Mouse (Mus musculus) CH12.LX (cell line): ENCODE results near the gene Sez6l2. TPM values are rescaled to one million over a fixed set of nuclear protein-coding genes. Genes with fewer than 3 reads are reported as not detected.

Experiments used
- DNase-seq: peaks from one replicate; pipeline ENCODE4 v3.0.0-alpha.2; 2013; ENCODE audit errors: extremely low read depth
- H3K27ac ChIP-seq: 2 replicates; pipeline ENCODE4 v1.5.1; 2012; ENCODE audit warnings: low read depth, mild to moderate bottlenecking, control low read depth, moderate library complexity; ENCODE audit not compliant: insufficient read depth
- H3K27me3 ChIP-seq: replicated peaks from 2 replicates; pipeline ENCODE3; 2012; ENCODE audit warnings: inconsistent platforms
- H3K36me3 ChIP-seq, 2 experiments: replicated peaks in 1 of 2; 2 replicates each; pipeline versions ENCODE3 to v1.6.1; 2012; ENCODE audit warnings: inconsistent platforms in 1 of 2, low read length in 1 of 2, mild to moderate bottlenecking in 1 of 2, mixed read lengths in 1 of 2, moderate library complexity in 1 of 2; ENCODE audit not compliant: control insufficient read depth in 1 of 2, insufficient read depth in 1 of 2
- H3K4me1 ChIP-seq, 2 experiments: 2 replicates each; pipeline ENCODE4 v1.6.1; 2012; ENCODE audit warnings: inconsistent platforms in 1 of 2, moderate library complexity in 1 of 2; ENCODE audit not compliant: insufficient read depth in 2 of 2, control insufficient read depth in 1 of 2
- H3K4me2 ChIP-seq: 2 replicates; pipeline ENCODE4 v1.6.1; 2012; ENCODE audit warnings: low read depth, mild to moderate bottlenecking, control low read depth; ENCODE audit not compliant: poor library complexity, insufficient read depth, severe bottlenecking
- H3K4me3 ChIP-seq, 3 experiments: fragments of 150-350 bp in 1 of 3; sonication (generic) in 1 of 3; replicated peaks in 1 of 3; 2 replicates each; pipeline versions ENCODE3 to v1.5.1; 2011 to 2012; ENCODE audit warnings: low read depth in 2 of 3, low read length in 2 of 3, mild to moderate bottlenecking in 2 of 3, moderate library complexity in 2 of 3, control low read depth in 1 of 3, improper control_type of control experiment in 1 of 3, inconsistent platforms in 1 of 3, mixed read lengths in 1 of 3; ENCODE audit not compliant: poor library complexity in 1 of 3
- H3K79me2 ChIP-seq: replicated peaks from 2 replicates; pipeline ENCODE4 v1.6.1; 2012; ENCODE audit warnings: mild to moderate bottlenecking, moderate library complexity; ENCODE audit not compliant: control insufficient read depth, poor library complexity, insufficient read depth, severe bottlenecking; ENCODE audit errors: extremely low read depth
- H3K9ac ChIP-seq: 2 replicates; pipeline ENCODE4 v1.6.1; 2012; ENCODE audit warnings: low read depth, mild to moderate bottlenecking, control low read depth, moderate library complexity; ENCODE audit not compliant: insufficient read depth
- H3K9me3 ChIP-seq: replicated peaks from 2 replicates; pipeline ENCODE3; 2012; ENCODE audit warnings: low read length, inconsistent platforms, mixed read lengths
- BHLHE40 ChIP-seq: IDR thresholded peaks from 2 replicates; pipeline ENCODE4 v1.6.1; 2011; ENCODE audit warnings: mild to moderate bottlenecking, low read depth, low read length, improper control_type of control experiment
- ELF1 ChIP-seq: IDR thresholded peaks from 2 replicates; pipeline ENCODE4 v1.6.1; 2014; ENCODE audit warnings: low read depth, mild to moderate bottlenecking, inconsistent platforms, low read length, improper control_type of control experiment
- EP300 ChIP-seq: IDR thresholded peaks from 2 replicates; pipeline ENCODE4 v1.6.1; 2011; ENCODE audit warnings: low read length, improper control_type of control experiment
- ETS1 ChIP-seq: conservative IDR thresholded peaks from 2 replicates; pipeline ENCODE4 v1.6.1; 2012; ENCODE audit warnings: low read depth, mild to moderate bottlenecking, inconsistent platforms, low read length, improper control_type of control experiment, moderate library complexity
- HCFC1 ChIP-seq: IDR thresholded peaks from 2 replicates; pipeline ENCODE4 v1.6.1; 2012; ENCODE audit warnings: low read depth, mild to moderate bottlenecking, inconsistent platforms, low read length, improper control_type of control experiment
- JUND ChIP-seq: conservative IDR thresholded peaks from 2 replicates; pipeline ENCODE4 v1.6.1; 2011; ENCODE audit warnings: low read depth, low read length, improper control_type of control experiment
- KAT2A ChIP-seq: IDR thresholded peaks from 2 replicates; pipeline ENCODE4 v1.6.1; 2012; ENCODE audit warnings: low read length, improper control_type of control experiment, inconsistent platforms; ENCODE audit not compliant: insufficient replicate concordance
- MAX ChIP-seq: IDR thresholded peaks from 2 replicates; pipeline ENCODE4 v1.6.1; 2011; ENCODE audit warnings: low read length, improper control_type of control experiment
- MXI1 ChIP-seq: IDR thresholded peaks from 2 replicates; pipeline ENCODE4 v1.6.1; 2011; ENCODE audit warnings: mild to moderate bottlenecking, low read depth, low read length, improper control_type of control experiment
- MYC ChIP-seq: IDR thresholded peaks from 2 replicates; pipeline ENCODE4 v1.6.1; 2011; ENCODE audit warnings: low read depth, mild to moderate bottlenecking, improper control_type of control experiment, low read length
- PAX5 ChIP-seq: IDR thresholded peaks from 2 replicates; pipeline ENCODE4 v1.6.1; 2012; ENCODE audit warnings: low read length, inconsistent platforms, mixed read lengths
- RAD21 ChIP-seq: IDR thresholded peaks from 2 replicates; pipeline ENCODE4 v1.6.1; 2011; ENCODE audit warnings: low read depth, mild to moderate bottlenecking, low read length, improper control_type of control experiment, moderate library complexity
- SIN3A ChIP-seq: IDR thresholded peaks from 2 replicates; pipeline ENCODE4 v1.6.1; 2012; ENCODE audit warnings: low read length, improper control_type of control experiment, inconsistent platforms
- TBP ChIP-seq: conservative IDR thresholded peaks from 2 replicates; pipeline ENCODE4 v1.6.1; 2011; ENCODE audit warnings: low read depth, low read length, improper control_type of control experiment
- ZMIZ1 ChIP-seq: IDR thresholded peaks from 2 replicates; pipeline ENCODE4 v1.6.1; 2012; ENCODE audit warnings: low read depth, mild to moderate bottlenecking, inconsistent platforms, low read length, improper control_type of control experiment
- dilution Hi-C: fragments of 300-500 bp; cut with MboI; formaldehyde crosslinking; loops from 2 replicates; pipeline ENCODE4 v1.14.3; 2020; ENCODE audit warnings: low sequenced_read_pairs; ENCODE audit not compliant: extremely low pct_unique_long_range_greater_than_20kb, extremely low pct_ligation_motif_present
- in situ Hi-C: fragments of 300-500 bp; cut with MboI; formaldehyde crosslinking; loops from 3 replicates; pipeline ENCODE4 v1.14.3; 2019; ENCODE audit warnings: low sequenced_read_pairs, low pct_ligation_motif_present, low pct_unique_long_range_greater_than_20kb, mixed read lengths
- polyA plus RNA-seq: library from polyadenylated mRNA; unstranded; fragments of >175 nt; gene quantifications from 2 replicates; pipeline ENCODE4 v1.2.1, GENCODE M21; 2012; ENCODE audit warnings: low read depth; ENCODE audit not compliant: insufficient read length
- total RNA-seq, 2 experiments: library from RNA; depleted of rRNA; stranded (reverse); fragments of 300-350 nt in 1 of 2; fragments of >200 nt in 1 of 2; gene quantifications; 2 replicates each; pipeline ENCODE4 v1.2.3; 2012 to 2014

The Sez6l2 gene
- total and polyA plus RNA-seq, 3 experiments = 7.2 to 29.3 (median 9.9) TPM

DNA sequence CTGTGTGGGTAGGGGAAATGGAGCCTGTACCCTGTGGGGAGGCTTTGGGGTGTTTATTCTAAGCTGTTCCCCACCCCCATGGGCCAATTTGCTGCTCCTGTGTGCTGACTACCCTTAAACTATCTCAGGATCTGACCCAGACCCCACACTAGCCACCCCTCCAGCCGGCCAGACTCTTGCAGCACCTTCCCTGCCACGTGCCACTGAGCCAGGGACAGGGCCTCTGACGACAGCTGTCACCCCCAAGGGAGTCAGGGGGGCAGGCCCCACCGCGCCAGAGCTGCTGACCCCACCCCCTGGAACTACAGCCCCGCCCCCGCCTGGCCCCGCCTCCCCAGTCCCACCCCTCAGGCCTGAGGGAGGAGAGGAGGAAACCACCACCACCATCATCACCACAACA is 2.3 kb downstream of the Sez6l2 start (continued):
- TF ChIP-seq MXI1 = peak; percentile 83
- TF ChIP-seq MAX = peak; percentile 72; the same call in 1 of the 2 replicates
- peak; percentile 67; the same call in 1 of the 2 replicates for TF ChIP-seq MYC
- TF ChIP-seq RAD21 = no peak
- no peak for TF ChIP-seq TBP
- TF ChIP-seq ELF1 = no peak
- TF ChIP-seq, all 38 proteins: peak for 6

DNA sequence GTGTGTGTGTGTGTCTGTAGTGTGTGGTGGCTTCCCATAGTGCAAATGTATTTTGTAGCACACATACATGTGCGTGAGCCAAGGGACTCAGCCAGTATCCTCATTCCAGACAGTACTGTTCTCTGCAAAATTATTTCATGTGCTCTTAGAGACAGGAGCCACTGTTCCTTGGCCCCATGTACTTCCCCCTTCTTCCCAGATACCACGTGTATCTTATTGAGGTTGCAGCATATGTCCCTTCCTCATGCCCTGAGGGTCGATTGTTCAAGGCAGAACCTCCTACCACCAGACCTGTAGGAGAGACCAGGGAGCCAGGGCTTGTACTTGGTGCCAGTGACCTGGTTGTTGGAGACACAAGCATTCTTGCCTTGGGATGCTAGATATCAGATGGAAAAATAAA is 4.8 kb downstream of the Sez6l2 start:
- no peaks in the 10 kb centered on the region for H3K79me2 ChIP-seq
- no peak overlapping the region for H3K9ac ChIP-seq
- no peaks in the 10 kb centered on the region for H3K9me3 ChIP-seq
- in situ Hi-C loops (no loop called here), dilution Hi-C loops (no loop called here)
- no peaks in the 10 kb centered on the region for H3K27me3 ChIP-seq
- H3K27ac ChIP-seq = no peak overlapping the region
- no peak overlapping the region for H3K4me2 ChIP-seq
- H3K4me1 ChIP-seq = peaks cover 14 to 75% of the 10 kb centered on the region in 2 experiments
- H3K4me3 ChIP-seq = no peak overlapping the region
- peaks cover 33 to 86% of the 10 kb centered on the region in 2 experiments for H3K36me3 ChIP-seq
- no peak for DNase-seq
- TF ChIP-seq SIN3A (no peak), PAX5 (no peak), EP300 (no peak), BHLHE40 (no peak)

DNA sequence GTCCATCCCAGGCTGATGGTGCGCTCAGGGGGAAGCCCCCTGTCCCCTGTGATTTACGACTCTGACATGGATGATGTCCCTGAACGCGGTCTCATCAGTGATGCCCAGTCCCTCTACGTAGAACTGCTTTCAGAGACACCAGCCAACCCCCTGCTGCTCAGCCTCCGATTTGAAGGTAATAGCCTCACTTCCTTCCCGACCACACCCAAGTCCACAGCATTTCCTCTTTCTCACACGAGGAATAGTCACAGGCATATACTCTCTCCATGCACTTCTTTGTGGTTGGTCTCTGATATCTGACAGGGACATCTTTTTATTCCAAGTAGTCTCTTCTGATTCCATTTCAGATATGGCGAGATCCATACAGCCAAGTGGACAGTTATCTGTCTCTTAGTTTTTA is 9.4 kb downstream of the Sez6l2 start:
- in situ Hi-C loops = loop anchor here (5.0 to 10.0 kb wide), 2 partner anchors 58 to 255 kb away; partner anchors contain the start of genes Coro1a, Pagr1a and Pagr1b
- H3K27ac ChIP-seq = no peak overlapping the region
- peaks cover 17 to 67% of the 10 kb centered on the region in 2 experiments for H3K4me1 ChIP-seq
- no peak for TF ChIP-seq TBP
- TF ChIP-seq ZMIZ1 = no peak
- no peak for TF ChIP-seq JUND
- TF ChIP-seq ETS1 = no peak
- no peak for TF ChIP-seq HCFC1
- no peak for TF ChIP-seq MYC
- TF ChIP-seq KAT2A = no peak
- H3K36me3 ChIP-seq = peaks cover 48 to 88% of the 10 kb centered on the region in 2 experiments
- no peaks in the 10 kb centered on the region for H3K9me3 ChIP-seq
- no peaks in the 10 kb centered on the region for H3K27me3 ChIP-seq
- H3K9ac ChIP-seq = no peak overlapping the region
- no peak overlapping the region for H3K4me2 ChIP-seq
- no peak for DNase-seq
- no peak overlapping the region for H3K4me3 ChIP-seq
- H3K79me2 ChIP-seq = no peaks in the 10 kb centered on the region
- dilution Hi-C loops = no loop called here
